Mouse (Mus musculus) brain, adult 2 months (tissue): ENCODE data around the gene Slc46a3.
"Not testable (repeated sequence)": the region's sequence is repeated elsewhere in the genome, so short reads cannot be mapped to it uniquely, and the experiment has no call there.

Experiments
- DNase-seq: peaks from one replicate; pipeline ENCODE4 v3.0.0; 2011; ENCODE audit warnings: low read depth, low spot score

Slc46a3 gene

DNA sequence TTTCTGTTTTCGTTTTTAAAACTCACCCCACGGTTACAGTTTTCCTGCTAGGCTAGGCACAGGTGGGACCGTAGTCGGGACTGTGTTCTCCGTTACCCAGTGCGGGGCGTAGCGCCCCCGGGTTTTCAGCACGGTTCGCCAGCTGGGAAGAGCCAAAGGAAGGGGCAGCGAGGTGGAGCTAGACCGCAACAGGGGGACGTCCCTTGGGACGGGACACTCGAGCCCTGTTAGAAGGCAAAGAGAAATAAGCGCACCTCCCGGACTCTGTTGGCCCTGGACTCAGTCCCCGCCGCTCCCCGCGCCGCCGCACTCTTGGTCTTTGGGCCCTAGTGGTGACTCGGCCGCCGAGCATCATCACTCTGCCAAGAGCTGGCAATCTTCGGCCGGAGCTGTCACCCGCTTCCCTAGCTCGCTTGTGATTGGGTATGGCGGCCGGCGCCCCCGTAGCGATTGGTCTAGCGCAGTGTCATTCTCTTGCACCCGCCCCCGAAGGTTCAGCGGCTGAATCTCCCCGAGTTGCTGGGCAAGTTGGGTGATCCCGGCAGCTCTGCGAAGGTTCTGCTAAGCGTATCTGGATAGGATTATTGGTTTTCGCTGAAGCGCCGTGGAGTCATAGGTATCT, at the start of gene Slc46a3:
Gene Slc46a3, minus strand, starts transcription at position 361 of the 622 bp plus-strand sequence.
- DNase-seq = peak; percentile 99

DNA sequence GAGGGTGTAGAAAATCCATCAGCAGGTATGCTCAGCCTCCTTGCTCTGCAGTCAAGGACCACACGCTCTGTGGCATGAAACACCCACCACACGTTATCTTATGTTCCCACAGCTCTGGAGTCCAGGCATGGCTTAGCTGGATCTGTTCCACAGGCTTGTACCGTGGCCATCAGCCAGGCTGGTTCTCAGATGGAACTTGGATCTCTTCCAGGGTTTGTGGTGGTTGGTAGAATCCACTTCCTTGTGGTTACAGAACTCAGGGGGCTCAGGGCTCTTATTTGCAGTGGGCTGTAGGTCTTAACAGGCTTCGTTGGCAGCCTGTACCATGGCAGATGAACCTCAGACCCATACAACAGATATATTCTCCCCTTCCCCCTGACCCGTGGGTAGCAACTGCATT, 44.6 kb upstream of the Slc46a3 start:
- peak; percentile 44 for DNase-seq

DNA sequence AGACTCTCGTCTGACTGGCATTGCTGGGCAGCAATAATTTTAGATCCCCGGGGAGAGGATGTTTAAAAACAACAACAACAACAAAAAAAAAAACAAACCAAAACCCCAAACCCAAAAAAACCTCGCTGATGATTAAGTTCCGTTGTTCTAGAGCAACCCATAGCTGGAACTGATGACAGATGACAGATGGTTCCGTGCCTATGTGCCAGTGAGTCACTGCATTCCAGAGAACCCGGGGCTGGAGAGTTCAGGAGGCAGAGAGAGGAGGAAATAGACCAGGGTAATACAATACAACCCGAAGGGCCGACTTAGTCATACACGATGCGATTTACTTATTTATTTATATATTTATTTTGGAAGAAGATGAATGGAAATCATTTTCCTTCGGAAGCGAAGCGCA, 40.5 kb upstream of the Slc46a3 start:
- peak; percentile 55 for DNase-seq

DNA sequence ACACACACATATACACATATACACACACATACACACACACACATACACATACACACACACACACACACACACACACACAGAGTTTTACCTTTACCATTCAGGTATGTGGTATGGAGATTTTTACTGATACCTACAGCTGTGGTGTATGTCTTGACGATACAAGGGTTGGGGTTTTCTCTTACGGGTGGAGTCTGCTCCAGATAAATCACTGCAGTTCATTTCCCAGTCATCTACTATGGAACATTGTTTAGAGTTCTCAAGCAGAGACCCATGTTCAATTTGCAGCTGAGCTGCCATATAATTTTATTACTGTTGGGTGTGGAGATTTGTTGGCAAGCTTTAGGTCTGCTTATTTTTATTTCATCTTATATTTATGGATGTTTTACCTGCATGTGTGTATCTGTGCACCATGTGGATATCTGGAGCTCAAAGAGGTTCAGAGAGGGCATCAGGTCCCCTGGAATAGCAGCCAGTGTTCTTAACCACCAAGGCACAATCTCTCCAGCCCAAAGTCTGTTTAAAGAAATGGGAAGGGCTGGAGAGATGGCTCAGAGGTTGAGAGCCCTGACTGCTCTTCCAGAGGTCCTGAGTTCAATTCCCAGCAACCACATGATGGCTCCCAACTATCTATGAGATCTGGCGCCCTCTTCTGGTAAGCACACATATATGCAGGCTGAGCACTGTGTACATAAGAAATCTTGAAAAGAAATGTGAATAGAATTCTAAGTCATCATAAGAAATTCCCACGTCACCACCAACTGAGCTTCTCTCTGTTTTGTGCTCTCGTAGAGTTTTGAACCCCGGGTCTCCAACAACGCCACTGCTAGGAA, 34.3 kb upstream of the Slc46a3 start:
- DNase-seq = no peak

DNA sequence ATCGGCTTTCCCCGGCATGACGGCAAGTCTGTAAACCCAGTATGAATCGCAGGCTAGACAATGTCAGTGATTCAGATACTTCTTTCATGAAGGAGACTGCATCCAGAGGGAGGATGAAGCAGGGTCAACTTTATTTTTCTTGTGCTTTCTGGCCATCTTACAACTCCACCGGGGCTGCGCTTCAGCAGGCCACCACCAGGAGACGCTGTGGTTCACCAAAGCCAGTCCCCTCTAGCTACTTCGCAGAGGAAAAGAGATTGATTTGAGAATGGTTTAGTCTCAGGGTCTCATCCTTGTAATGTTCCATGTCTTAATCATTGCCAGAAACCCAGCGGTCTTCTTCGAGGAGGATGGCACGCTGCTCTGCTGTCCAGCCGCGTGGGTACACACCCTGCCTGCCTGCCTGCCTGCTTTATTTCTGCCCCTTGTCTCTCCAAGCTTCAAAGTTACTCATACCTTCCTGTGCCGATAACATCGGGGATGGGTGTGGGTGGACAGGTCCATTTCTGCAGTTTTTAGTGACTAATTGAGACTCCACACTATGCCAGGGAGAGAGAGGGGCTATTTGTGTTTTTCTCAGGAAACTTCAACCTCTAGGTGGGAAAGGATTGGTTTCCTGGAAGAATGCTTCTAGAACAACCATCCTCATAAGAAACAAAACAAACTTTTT, 31.5 kb upstream of the Slc46a3 start:
- DNase-seq = no peak

DNA sequence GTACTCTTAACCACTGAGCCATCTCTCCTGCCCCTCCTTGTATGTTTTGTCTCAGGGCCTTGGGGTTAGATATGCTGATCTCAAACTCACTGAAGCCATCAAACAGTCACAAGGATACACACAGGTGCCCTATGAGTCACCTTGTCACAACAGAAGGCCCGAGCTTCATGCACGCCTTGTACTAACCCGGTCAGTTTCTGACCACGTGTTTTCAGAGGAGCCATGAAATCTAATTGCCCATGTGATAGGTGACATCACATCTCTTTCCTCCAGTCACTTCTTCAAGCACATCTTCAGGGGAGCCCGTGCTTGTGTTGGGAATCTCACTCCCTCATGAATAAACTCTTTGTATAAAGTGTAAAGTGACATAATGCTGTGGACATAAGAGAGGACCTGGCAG, 30.0 kb upstream of the Slc46a3 start:
- DNase-seq = no peak

DNA sequence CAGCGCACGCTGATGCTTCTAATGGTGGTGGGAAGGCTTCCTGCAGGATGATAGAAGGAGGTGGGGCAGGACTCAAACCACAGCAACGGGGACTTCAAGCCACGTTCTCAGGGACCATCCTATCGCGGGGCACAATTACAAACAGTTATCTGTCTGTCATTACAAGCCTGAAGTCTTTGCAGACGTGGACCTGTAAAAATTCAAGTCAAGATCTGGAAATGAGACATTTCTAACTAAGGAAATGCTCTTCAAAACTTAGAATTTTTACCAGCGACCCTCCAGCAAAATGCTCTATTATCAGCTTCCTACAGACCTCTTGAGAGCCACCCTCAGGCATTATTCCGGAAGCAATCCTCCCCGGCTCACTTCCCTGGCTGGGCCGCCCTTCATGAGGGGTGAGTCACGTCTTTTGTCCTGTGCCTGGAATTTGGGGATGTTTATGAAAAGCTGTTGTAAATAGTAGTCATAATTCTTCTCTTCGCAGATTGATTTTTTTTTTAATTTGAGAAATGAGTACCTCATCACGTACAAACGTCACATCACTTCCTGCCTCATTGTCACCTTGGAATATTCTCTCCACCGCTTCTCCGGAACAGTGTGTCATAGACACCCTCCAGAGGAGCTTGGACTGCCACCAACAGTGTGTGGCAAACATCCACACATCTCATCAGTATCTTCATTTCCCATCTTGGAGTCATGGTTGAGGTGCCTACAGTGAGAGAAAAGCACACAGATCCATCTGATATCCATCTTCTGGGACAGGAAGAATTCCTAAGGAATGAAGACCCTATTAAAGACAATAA, 23.6 kb upstream of the Slc46a3 start:
- peak; percentile 59 for DNase-seq

DNA sequence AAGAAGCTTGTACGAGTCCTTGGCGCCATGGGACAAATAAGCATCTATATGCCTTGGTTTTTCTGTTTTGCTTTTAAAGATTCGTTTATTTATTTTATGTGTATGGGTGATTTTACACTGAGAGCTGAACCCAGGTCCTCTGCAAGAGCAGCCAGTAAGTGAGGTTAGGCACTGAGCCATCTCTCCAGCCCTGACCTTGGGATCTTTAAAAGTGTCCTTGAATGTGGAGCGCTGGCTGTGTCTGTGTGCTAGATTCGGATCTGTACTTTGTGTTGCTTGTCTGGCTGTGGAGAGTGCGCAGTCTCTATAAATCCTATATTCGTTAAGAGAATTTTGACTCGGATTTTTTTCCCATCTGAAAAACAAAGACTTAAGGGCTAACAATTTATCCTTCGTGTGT, 21.6 kb upstream of the Slc46a3 start:
- no peak for DNase-seq

DNA sequence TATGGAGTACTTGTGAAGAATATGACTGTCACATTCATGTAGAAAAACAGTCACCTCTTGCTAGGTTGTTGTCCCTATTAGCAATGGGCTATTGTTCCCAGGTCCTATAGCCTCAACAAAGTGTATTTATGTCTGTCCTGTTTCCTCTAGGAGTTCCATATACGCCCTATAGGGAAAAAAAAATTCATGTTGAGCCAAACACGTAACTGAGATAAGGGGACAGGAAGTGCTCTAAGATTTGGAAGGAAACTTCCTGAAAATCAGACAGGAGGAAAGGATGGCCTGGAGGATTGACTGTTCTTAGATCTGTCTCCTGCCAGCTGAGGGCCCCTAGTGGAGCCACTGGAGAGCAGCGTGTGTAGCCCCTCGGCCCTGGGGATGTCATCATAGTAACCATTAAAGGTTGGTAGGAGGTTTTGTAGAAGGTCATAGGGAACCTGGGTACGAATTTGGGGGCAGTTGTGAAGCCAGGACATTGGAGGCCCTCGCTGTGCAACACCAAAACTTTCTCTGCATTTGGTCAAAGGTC, 20.5 kb upstream of the Slc46a3 start:
- DNase-seq = no peak

DNA sequence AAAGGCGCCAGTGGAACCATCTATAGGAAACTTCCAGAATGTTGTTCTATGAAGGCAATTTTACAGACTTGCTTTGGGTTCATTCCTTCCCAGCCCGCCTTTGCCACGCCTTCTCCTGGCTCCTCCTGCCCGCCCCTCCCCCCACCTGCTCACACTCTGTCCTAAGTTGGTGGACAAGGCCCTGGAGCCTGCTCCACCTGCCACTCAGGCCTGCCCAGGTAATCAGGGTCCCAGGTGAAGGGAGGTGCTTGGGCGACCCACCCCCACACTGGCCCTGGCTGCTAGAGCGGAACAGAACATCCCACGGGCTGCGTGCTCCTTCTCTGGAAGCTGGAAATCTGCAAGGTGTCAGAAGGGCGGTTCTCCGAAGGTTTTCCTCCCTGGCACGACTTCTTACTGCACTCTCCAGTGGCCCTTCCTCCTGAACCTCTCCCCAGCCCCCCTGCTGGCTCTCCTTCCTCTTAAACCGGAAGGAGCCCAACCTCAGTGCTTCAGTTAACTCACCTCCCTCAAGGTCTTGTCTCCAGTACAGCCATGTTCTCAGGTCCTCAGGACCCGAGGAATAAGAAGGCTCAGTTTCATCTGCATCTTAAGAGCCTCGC, 18.7 kb upstream of the Slc46a3 start:
- no peak for DNase-seq

DNA sequence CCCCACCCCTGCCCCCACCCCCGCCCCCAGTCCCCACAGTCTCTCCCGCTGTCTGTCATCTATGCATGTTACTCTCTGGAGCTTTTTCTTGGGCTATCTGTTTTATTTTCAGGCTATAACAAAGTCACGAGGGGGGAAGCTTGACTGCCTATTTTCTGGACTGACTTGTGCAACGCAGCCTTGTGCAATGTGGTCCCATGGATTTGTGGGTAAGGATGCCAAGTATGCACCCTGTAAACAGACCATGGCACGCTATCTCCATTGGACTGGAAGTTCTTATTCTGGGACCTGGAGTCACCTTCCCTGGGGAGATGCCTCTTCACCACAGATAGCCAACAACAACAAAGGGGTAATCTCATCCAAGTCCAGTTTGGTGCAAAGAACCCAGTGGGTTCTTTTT, 17.1 kb upstream of the Slc46a3 start:
- no peak for DNase-seq

DNA sequence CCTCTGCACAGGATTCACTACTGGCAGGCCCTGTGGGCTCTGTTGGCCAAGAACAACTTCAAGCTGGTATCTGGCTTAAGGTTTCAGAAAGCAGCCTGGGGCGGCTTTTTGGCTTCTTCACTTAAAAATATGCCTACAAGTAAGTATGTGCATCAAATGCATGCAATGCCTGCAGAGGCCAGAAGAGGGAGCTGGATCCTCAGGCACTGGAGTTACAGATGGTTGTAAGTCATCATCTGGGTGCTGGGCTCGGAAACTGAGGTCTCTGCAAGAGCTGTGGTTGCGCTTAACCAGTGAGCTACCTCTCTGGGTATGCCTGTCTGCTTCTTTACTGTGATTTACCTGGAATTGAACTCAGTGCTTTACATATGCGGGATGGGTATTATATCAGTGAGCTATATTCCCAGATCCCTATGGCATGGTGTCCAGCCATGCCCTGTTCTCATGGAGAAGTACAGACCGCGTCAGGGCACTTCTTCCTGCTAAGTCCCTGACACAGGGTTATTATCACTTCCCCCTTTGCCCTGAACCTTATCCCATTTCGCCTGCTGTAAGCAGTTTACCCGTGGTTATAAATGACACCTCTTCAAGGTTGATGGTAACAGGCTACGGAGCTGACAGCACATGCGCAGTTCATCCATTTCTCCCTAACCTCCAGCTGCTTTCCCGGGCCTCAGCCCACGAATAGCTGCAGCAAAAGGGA, 16.3 kb upstream of the Slc46a3 start:
- no peak for DNase-seq

DNA sequence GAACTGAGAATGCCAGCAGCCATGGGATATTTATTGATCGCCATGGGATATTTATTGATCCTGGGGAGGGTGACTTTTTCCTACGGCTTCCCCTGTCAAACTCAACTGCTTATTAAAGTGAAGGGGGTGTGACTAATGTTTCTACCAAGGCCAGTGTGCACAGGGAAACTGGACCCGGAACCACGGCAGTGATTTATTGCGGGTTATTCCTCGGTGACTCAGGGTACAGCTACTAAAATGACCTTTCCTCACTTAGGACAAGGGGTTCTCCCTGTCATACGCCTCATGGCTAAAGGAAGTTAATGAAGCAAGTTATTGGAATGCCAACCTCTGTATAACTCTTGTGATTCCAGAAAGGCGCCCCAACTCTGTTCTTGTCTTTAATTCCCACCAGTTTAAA, 13.2 kb upstream of the Slc46a3 start:
- DNase-seq = no peak

DNA sequence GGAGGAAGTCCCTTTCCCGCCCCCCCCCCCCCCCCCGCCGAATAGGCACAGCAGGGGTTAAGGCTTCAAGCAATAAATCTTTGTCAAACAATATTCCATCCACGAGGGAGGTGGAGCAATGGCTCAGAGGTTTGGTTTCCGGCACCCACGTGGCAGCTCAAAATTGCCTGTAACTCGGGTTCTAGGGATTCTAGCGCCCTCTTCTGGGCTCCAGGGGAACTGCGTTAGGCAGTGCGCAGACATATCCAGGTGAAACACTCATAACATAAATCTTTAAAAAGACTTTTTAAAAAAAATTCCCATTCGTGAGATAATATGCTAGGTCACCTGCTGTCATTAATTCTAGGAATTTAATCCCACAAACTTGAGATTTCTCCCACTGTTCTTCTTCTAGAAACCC, 12.5 kb upstream of the Slc46a3 start:
- DNase-seq = no peak

DNA sequence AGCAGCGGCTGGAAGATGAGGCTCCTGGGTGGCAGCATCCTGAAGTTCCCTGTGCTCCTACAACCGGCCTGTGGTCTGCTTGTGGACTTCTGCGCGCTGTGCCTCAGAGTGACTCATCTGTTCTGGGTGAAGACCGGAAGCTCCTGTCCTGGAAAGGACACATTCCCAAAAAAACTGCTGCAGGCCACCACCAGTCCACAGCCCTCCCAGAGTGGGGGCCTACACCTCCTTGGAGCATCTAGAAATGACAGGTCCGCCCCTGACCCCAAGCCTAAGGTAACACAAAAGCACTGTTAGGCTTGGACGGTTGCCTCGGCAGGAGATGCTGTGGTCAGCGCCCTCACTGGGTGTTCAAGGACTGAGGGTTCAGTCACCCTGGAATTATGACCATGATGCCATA, 8.6 kb upstream of the Slc46a3 start:
- DNase-seq = no peak

DNA sequence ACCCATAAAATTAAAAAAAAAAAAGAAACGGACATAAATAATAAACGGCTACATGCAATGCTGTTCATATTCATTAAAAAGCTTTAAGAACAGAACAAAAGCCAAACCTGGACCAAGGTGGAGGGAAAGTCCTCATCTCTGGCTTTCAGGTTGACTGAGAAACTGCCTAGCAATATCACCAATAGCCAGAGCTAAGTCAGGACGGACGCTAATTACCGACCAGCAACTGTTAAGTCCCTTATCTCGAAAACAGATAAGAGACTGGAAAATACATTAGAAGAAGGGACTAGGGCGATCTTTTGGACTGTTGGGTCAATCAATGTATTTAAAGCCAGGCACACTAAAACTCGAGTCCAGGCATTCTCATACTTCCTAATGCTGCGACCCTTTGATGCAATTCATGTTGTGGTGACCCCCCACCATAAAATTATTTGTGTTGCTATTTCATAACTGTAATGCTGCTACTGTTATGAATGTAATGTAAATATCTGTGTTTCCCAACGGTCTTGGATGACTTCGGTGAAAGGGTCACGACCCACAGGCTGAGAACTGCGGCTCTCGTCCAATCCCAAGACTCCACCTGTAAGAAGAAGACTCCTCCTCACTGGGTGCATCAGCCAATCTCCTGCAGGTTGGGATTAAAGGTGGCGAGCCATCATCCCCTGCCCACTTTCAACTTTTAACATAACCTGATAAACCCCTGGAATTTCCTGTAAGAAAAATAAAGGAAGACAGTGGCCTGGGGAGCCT, 7.6 kb upstream of the Slc46a3 start:
- no peak for DNase-seq

DNA sequence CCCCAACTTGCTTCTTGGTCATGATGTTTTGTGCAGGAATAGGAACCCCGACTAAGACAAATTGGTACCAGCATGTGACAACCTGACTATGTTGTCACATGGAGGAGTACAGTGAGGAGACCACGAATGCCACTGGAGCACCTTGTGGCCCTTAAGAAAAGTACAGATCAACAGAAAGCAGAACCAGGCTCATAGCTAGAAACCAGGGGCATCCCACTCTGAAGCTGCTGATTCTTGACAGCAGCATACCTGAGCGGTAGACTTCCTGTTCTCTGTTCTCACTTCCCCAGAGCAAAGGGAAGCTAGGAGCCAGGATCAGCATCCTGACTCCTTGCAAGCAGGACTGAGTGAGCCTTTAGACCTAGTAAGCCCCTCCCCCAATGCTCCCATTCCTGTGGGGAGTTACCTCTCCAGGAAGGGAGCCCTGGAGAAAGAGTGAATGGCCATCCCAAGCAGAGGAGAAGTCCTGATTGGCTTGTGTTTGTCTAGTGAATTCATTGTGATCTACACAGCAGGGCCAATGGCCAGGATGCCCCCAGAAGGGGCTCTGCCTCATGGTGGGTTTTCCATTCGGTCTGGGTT, 4.4 kb upstream of the Slc46a3 start:
- DNase-seq = no peak

DNA sequence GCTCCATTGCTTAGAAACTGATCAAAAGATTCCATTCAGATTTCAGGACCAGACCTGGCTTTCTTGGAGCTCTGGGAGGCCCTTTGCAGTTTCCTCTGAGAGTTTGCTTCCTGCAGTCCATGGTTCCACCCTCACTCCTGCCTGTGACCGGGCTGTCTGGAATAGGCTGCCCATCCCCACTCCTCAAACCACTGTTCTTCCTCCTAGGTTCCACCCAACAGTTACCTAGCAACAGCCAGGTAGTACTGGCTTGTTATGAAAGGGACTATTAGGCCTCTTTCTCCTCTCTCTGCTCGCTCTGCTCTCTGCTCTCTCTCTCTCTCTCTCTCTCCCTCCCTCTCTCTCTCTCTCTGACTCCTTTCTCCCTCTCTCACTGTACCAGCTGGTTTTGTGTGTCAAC, 3.6 kb upstream of the Slc46a3 start:
- no peak for DNase-seq

DNA sequence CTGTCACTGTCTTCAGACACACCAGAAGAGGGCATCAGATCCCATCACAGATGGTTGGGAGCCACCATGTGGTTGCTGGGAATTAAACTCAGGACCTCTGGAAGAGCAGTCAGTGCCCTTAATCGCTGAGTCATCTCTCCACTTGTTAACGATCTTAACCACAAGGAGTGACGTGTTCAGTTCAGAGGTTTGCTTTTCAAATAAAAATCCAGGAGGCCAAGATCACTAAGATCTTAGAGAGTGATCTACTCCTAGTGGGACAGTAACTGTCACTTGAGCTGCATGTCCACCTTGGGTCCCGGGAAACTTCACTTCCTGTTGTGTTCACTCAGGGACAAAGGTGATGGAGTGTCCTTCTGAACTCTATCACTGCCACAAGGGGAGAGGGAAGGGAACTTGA, 1.9 kb upstream of the Slc46a3 start:
- not testable (repeated sequence) for DNase-seq
